Mouse (Mus musculus) stomach, postnatal 0 days (tissue): Measurements from ENCODE around the gene Agpat4. TPM values are rescaled to one million over a fixed set of nuclear protein-coding genes. Genes with fewer than 3 reads are reported as not detected.

Source experiments
- ATAC-seq: fragments of 200-750 bp; cut with Nextera tagmentation; 2 replicates; pipeline ENCODE4 v1.8.0; 2017; ENCODE audit not compliant: low FRiP score, low TSS enrichment
- DNase-seq: peaks from one replicate; pipeline ENCODE4 v3.0.0-alpha.2; 2016; ENCODE audit warnings: low spot score
- H3K27ac ChIP-seq: fragments of 300-500 bp; sonication (generic); replicated peaks from 2 replicates; pipeline ENCODE4 v1.5.1; 2014; ENCODE audit warnings: mild to moderate bottlenecking, control low read depth
- H3K27me3 ChIP-seq: fragments of 300-500 bp; sonication (generic); 2 replicates; pipeline ENCODE4 v1.6.1; 2014; ENCODE audit warnings: low read length; ENCODE audit not compliant: control insufficient read depth, insufficient read depth
- H3K36me3 ChIP-seq: fragments of 300-500 bp; sonication (generic); 2 replicates; pipeline ENCODE4 v1.6.1; 2014; ENCODE audit warnings: low read length, mixed read lengths; ENCODE audit not compliant: control insufficient read depth, insufficient read depth
- H3K4me1 ChIP-seq: fragments of 300-500 bp; sonication (generic); replicated peaks from 2 replicates; pipeline ENCODE4 v1.6.1; 2014; ENCODE audit warnings: antibody characterized with exemption; ENCODE audit not compliant: control insufficient read depth, insufficient read depth
- H3K4me2 ChIP-seq: fragments of 300-500 bp; sonication (generic); replicated peaks from 2 replicates; pipeline ENCODE4 v1.6.1; 2014; ENCODE audit warnings: low read depth, mild to moderate bottlenecking, control low read depth, moderate library complexity
- H3K4me3 ChIP-seq: fragments of 300-500 bp; sonication (generic); 2 replicates; pipeline ENCODE4 v1.5.1; 2014; ENCODE audit warnings: low read depth, low read length, control low read depth
- H3K9ac ChIP-seq: fragments of 300-500 bp; sonication (generic); 2 replicates; pipeline ENCODE4 v1.6.1; 2014; ENCODE audit warnings: mild to moderate bottlenecking, low read length, control low read depth, mixed read lengths
- H3K9me3 ChIP-seq: fragments of 300-500 bp; sonication (generic); 2 replicates; pipeline ENCODE4 v1.6.1; 2016; ENCODE audit warnings: low read length; ENCODE audit not compliant: control insufficient read depth
- CTCF ChIP-seq: IDR thresholded peaks from 2 replicates; pipeline ENCODE4 v1.5.1; 2016; ENCODE audit warnings: antibody characterized with exemption, low read depth, mild to moderate bottlenecking, moderate library complexity
- EP300 ChIP-seq: optimal IDR thresholded peaks from 2 replicates; pipeline ENCODE3; 2016; ENCODE audit warnings: antibody characterized with exemption
- WGBS: fragments of 180-500 bp; shearing (Covaris S2); extraction: QIAGEN DNeasy Blood & Tissue Kit; methylation state at CpG from one replicate; pipeline ENCODE4 v1.1.7; 2014; 5-methylcytosine and 5-hydroxymethylcytosine counted together
- polyA plus RNA-seq: library from polyadenylated mRNA; unstranded; fragments of >200 nt; fragmentation: Nextera tagmentation; extraction: Ambion mirVana; gene quantifications from 2 replicates; pipeline ENCODE4 v1.2.1, GENCODE M21; 2015

Gene Agpat4
- polyA plus RNA-seq, 1 experiment from 2014 or later: 18.7 TPM

GRCm38 (mm10) chr17:12092901-12093564 lies 25.5 kb upstream of the Agpat4 start:
- H3K36me3 ChIP-seq: no peaks in the 10 kb centered on the region
- no peak overlapping the region for H3K9ac ChIP-seq
- TF ChIP-seq EP300 (no peak), CTCF (no peak)
- H3K4me3 ChIP-seq: no peak overlapping the region
- no peaks in the 10 kb centered on the region for H3K9me3 ChIP-seq
- no peak overlapping the region for H3K27ac ChIP-seq
- H3K4me1 ChIP-seq: no peaks in the 10 kb centered on the region
- H3K27me3 ChIP-seq: no peaks in the 10 kb centered on the region
- no peak for ATAC-seq
- 70% methylated on average over 6 of the region's 6 CpGs for WGBS
- DNase-seq: no peak
- no peak overlapping the region for H3K4me2 ChIP-seq

GRCm38 (mm10) chr17:12094016-12094415 lies 24.5 kb upstream of the Agpat4 start:
- Histone ChIP-seq H3K4me3 (no peak overlapping the region), H3K9ac (no peak overlapping the region), H3K27ac (no peak overlapping the region), H3K36me3 (no peaks in the 10 kb centered on the region), H3K27me3 (no peaks in the 10 kb centered on the region), H3K4me2 (no peak overlapping the region), H3K9me3 (no peaks in the 10 kb centered on the region), H3K4me1 (no peaks in the 10 kb centered on the region)
- no peak for TF ChIP-seq EP300
- TF ChIP-seq CTCF: no peak
- no peak for DNase-seq
- WGBS: 100% methylated on average over 1 of the region's 1 CpGs
- no peak for ATAC-seq

GRCm38 (mm10) chr17:12094827-12095590 lies 23.5 kb upstream of the Agpat4 start:
- peak; percentile 26 for DNase-seq
- 50% methylated on average over 9 of the region's 9 CpGs for WGBS
- Histone ChIP-seq H3K9me3 (no peaks in the 10 kb centered on the region), H3K27ac (peak overlapping the region; percentile 79), H3K9ac (no peak overlapping the region), H3K4me3 (no peak overlapping the region), H3K36me3 (no peaks in the 10 kb centered on the region), H3K4me2 (no peak overlapping the region), H3K27me3 (no peaks in the 10 kb centered on the region), H3K4me1 (no peaks in the 10 kb centered on the region)
- peak; percentile 89 for ATAC-seq
- no peak for TF ChIP-seq CTCF
- no peak for TF ChIP-seq EP300

DNA sequence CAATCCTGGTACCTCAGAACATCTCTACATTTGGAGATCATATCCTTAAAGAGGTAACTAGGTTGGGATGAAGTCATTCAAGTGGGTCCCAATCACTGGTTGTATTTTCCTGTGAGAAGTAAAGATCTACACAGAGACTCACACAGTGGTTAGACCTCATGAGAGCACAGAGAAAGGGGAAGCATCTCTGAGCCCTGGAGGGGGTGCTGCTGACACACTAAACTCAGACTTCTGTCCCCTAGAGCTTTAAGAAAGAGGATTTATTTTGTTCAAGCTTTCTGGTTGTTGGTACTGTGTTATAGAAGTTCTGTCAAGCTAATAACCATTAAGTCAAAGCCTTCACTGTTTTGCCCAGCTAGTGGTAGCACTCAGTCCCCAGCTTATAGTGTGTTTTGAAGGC lies 19.1 kb upstream of the Agpat4 start:
- H3K9me3 ChIP-seq: no peaks in the 10 kb centered on the region
- no peak overlapping the region for H3K4me3 ChIP-seq
- H3K4me1 ChIP-seq: no peaks in the 10 kb centered on the region
- H3K36me3 ChIP-seq: no peaks in the 10 kb centered on the region
- TF ChIP-seq CTCF (no peak), EP300 (no peak)
- H3K27ac ChIP-seq: no peak overlapping the region
- no peak for DNase-seq
- H3K4me2 ChIP-seq: no peak overlapping the region
- ATAC-seq: no peak
- H3K9ac ChIP-seq: no peak overlapping the region
- no peaks in the 10 kb centered on the region for H3K27me3 ChIP-seq

DNA sequence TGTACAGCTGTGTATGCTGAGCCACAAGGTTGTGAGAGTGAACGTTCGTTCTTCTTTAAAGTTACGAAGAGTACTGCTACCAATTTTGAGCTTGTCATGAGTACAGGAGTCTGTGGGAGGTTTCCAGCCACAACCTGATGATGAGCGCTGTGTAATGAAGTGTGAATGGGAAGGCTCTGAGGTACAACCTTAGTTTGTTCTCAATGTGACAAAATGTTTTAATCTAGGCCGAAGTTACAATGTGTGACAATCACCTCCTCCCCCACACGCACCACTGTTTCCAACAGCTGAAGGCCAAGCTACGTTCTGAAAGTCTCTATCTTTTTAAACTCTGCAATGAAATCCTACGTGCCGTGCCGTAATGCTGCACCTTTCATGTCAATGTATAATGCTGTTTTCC lies 16.2 kb upstream of the Agpat4 start:
- TF ChIP-seq EP300 (no peak), CTCF (no peak)
- Histone ChIP-seq H3K27me3 (no peaks in the 10 kb centered on the region), H3K9me3 (no peaks in the 10 kb centered on the region), H3K27ac (no peak overlapping the region), H3K4me2 (no peak overlapping the region), H3K4me3 (no peak overlapping the region), H3K36me3 (no peaks in the 10 kb centered on the region), H3K4me1 (no peaks in the 10 kb centered on the region), H3K9ac (no peak overlapping the region)
- no peak for DNase-seq
- WGBS: 97% methylated on average over 10 of the region's 10 CpGs
- no peak for ATAC-seq

- 82% methylated on average over 6 of the region's 6 CpGs for WGBS
- peak; percentile 61 for TF ChIP-seq CTCF
- TF ChIP-seq EP300: no peak
- no peak for DNase-seq
- ATAC-seq: no peak
- H3K27ac ChIP-seq: no peak overlapping the region
- no peaks in the 10 kb centered on the region for H3K9me3 ChIP-seq
- H3K9ac ChIP-seq: no peak overlapping the region
- no peak overlapping the region for H3K4me3 ChIP-seq
- no peaks in the 10 kb centered on the region for H3K36me3 ChIP-seq
- H3K27me3 ChIP-seq: no peaks in the 10 kb centered on the region
- no peak overlapping the region for H3K4me2 ChIP-seq
- H3K4me1 ChIP-seq: no peaks in the 10 kb centered on the region
Observed at GRCm38 (mm10) chr17:12103781-12104180, 14.7 kb upstream of the Agpat4 start.
